Mouse (Mus musculus) embryonic facial prominence, embryonic 14.5 days (tissue): ENCODE results near the gene Ncf4. TPM values are rescaled to one million over a fixed set of nuclear protein-coding genes. Genes with fewer than 3 reads are reported as not detected.

Experiments
- ATAC-seq: fragments of 200-750 bp; cut with Nextera tagmentation; 2 replicates; pipeline ENCODE4 v1.8.0; 2017; ENCODE audit warnings: low read depth, moderate number of reproducible peaks, moderate TSS enrichment
- DNase-seq: peaks from one replicate; pipeline ENCODE4 v3.0.0-alpha.2; 2015; ENCODE audit warnings: low spot score
- H3K27ac ChIP-seq: fragments of 300-500 bp; sonication (generic); replicated peaks from 2 replicates; pipeline ENCODE4 v1.5.1; 2014; ENCODE audit warnings: low read depth, mild to moderate bottlenecking, low read length, moderate library complexity
- H3K27me3 ChIP-seq: fragments of 300-500 bp; sonication (generic); replicated peaks from 2 replicates; pipeline ENCODE4 v1.6.1; 2014; ENCODE audit warnings: low read length; ENCODE audit not compliant: control insufficient read depth, insufficient read depth
- H3K36me3 ChIP-seq: fragments of 300-500 bp; sonication (generic); 2 replicates; pipeline ENCODE4 v1.6.1; 2014; ENCODE audit warnings: low read length, mixed read lengths; ENCODE audit not compliant: control insufficient read depth, insufficient read depth
- H3K4me1 ChIP-seq: fragments of 300-500 bp; sonication (generic); 2 replicates; pipeline ENCODE4 v1.6.1; 2014; ENCODE audit warnings: antibody characterized with exemption, low read length; ENCODE audit not compliant: control insufficient read depth, insufficient read depth
- H3K4me2 ChIP-seq: fragments of 300-500 bp; sonication (generic); 2 replicates; pipeline ENCODE4 v1.6.1; 2014; ENCODE audit warnings: low read depth, mild to moderate bottlenecking, low read length, moderate library complexity, mixed read lengths
- H3K4me3 ChIP-seq: fragments of 300-500 bp; sonication (generic); 2 replicates; pipeline ENCODE4 v1.5.1; 2014; ENCODE audit warnings: low read depth, mild to moderate bottlenecking, low read length
- H3K9ac ChIP-seq: fragments of 300-500 bp; sonication (generic); 2 replicates; pipeline ENCODE4 v1.6.1; 2014; ENCODE audit warnings: low read depth, mild to moderate bottlenecking, low read length, moderate library complexity, mixed read lengths
- H3K9me3 ChIP-seq: fragments of 300-500 bp; sonication (generic); 2 replicates; pipeline ENCODE4 v1.6.1; 2016; ENCODE audit warnings: low read length; ENCODE audit not compliant: control insufficient read depth
- WGBS: fragments of 180-500 bp; shearing (Covaris S2); extraction: QIAGEN DNeasy Blood & Tissue Kit; methylation state at CpG from one replicate; pipeline ENCODE4 v1.1.7; 2014; 5-methylcytosine and 5-hydroxymethylcytosine counted together
- polyA plus RNA-seq: library from polyadenylated mRNA; unstranded; fragments of >200 nt; fragmentation: Nextera tagmentation; extraction: Ambion mirVana; gene quantifications from 2 replicates; pipeline ENCODE4 v1.2.1, GENCODE M21; 2014

Gene Ncf4
- polyA plus RNA-seq, 1 experiment from 2014 or later: 7.0 TPM

GRCm38 (mm10) chr15:78298558-78298957, 54.0 kb downstream of the Ncf4 start:
- no peak for ATAC-seq
- H3K4me3 ChIP-seq: no peak overlapping the region
- 60% methylated on average over 1 of the region's 1 CpGs for WGBS
- no peak overlapping the region for H3K27ac ChIP-seq
- H3K9ac ChIP-seq: no peak overlapping the region
- no peak for DNase-seq
- H3K9me3 ChIP-seq: no peaks in the 10 kb centered on the region
- H3K4me2 ChIP-seq: no peak overlapping the region
- H3K27me3 ChIP-seq: no peaks in the 10 kb centered on the region
- H3K4me1 ChIP-seq: no peaks in the 10 kb centered on the region
- no peaks in the 10 kb centered on the region for H3K36me3 ChIP-seq

GRCm38 (mm10) chr15:78299641-78300040, 55.0 kb downstream of the Ncf4 start:
- Histone ChIP-seq H3K4me1 (no peaks in the 10 kb centered on the region), H3K4me3 (no peak overlapping the region), H3K9me3 (no peaks in the 10 kb centered on the region), H3K4me2 (no peak overlapping the region), H3K27me3 (no peaks in the 10 kb centered on the region), H3K9ac (no peak overlapping the region), H3K27ac (no peak overlapping the region), H3K36me3 (no peaks in the 10 kb centered on the region)
- WGBS: 68% methylated on average over 3 of the region's 3 CpGs
- ATAC-seq: no peak
- no peak for DNase-seq

- H3K9ac ChIP-seq: no peak overlapping the region
- peak; percentile 5 for DNase-seq
- H3K27me3 ChIP-seq: no peaks in the 10 kb centered on the region
- no peaks in the 10 kb centered on the region for H3K4me1 ChIP-seq
- H3K4me2 ChIP-seq: no peak overlapping the region
- no peaks in the 10 kb centered on the region for H3K9me3 ChIP-seq
- no peak overlapping the region for H3K27ac ChIP-seq
- no peak overlapping the region for H3K4me3 ChIP-seq
- H3K36me3 ChIP-seq: no peaks in the 10 kb centered on the region
- no peak for ATAC-seq
These were observed 56.2 kb downstream of the Ncf4 start for GRCm38 (mm10) chr15:78300773-78301172.

GRCm38 (mm10) chr15:78302718-78303117, 58.1 kb downstream of the Ncf4 start:
- Histone ChIP-seq H3K27me3 (no peaks in the 10 kb centered on the region), H3K4me3 (no peak overlapping the region), H3K9ac (no peak overlapping the region), H3K4me1 (no peaks in the 10 kb centered on the region), H3K27ac (no peak overlapping the region), H3K4me2 (no peak overlapping the region), H3K9me3 (no peaks in the 10 kb centered on the region), H3K36me3 (no peaks in the 10 kb centered on the region)
- ATAC-seq (no peak), DNase-seq (no peak)
- WGBS: 96% methylated on average over 4 of the region's 4 CpGs

- WGBS: 84% methylated on average over 6 of the region's 6 CpGs
- no peaks in the 10 kb centered on the region for H3K9me3 ChIP-seq
These were observed 59.1 kb downstream of the Ncf4 start for GRCm38 (mm10) chr15:78303665-78304233.

GRCm38 (mm10) chr15:78305341-78305933, 60.8 kb downstream of the Ncf4 start, which contains the start of gene Csf2rb2:
Gene Csf2rb2, minus strand, starts transcription at chr15:78305721.
- WGBS: 81% methylated on average over 10 of the region's 10 CpGs
- Histone ChIP-seq H3K4me1 (no peaks in the 10 kb centered on the region), H3K9me3 (no peaks in the 10 kb centered on the region), H3K4me3 (no peak within 1 kb of the TSS), H3K4me2 (no peak within 1 kb of the TSS), H3K36me3 (no peaks in the 10 kb centered on the region), H3K27me3 (no peaks in the 10 kb centered on the region), H3K9ac (no peak within 1 kb of the TSS), H3K27ac (no peak within 1 kb of the TSS)
- DNase-seq (peak; percentile 6), ATAC-seq (no peak)

More at GRCm38 (mm10) chr15:78303665-78304233, 59.1 kb downstream of the Ncf4 start:
- DNase-seq: no peak
- H3K27me3 ChIP-seq: no peaks in the 10 kb centered on the region
- H3K27ac ChIP-seq: no peak overlapping the region
- no peak overlapping the region for H3K4me2 ChIP-seq
- H3K36me3 ChIP-seq: no peaks in the 10 kb centered on the region
- no peak for ATAC-seq
- no peak overlapping the region for H3K9ac ChIP-seq
- H3K4me1 ChIP-seq: no peaks in the 10 kb centered on the region
- no peak overlapping the region for H3K4me3 ChIP-seq

GRCm38 (mm10) chr15:78309865-78310264, 65.3 kb downstream of the Ncf4 start:
- H3K9me3 ChIP-seq: no peaks in the 10 kb centered on the region
- H3K27me3 ChIP-seq: no peaks in the 10 kb centered on the region
- H3K27ac ChIP-seq: no peak overlapping the region
- H3K4me1 ChIP-seq: no peaks in the 10 kb centered on the region
- H3K4me3 ChIP-seq: no peak overlapping the region
- DNase-seq (peak; percentile 22), ATAC-seq (no peak)
- H3K36me3 ChIP-seq: no peaks in the 10 kb centered on the region
- WGBS: 14% methylated on average over 5 of the region's 5 CpGs
- no peak overlapping the region for H3K9ac ChIP-seq
- H3K4me2 ChIP-seq: no peak overlapping the region

GRCm38 (mm10) chr15:78310971-78311370, 66.4 kb downstream of the Ncf4 start:
- H3K9me3 ChIP-seq: no peaks in the 10 kb centered on the region
- H3K4me1 ChIP-seq: no peaks in the 10 kb centered on the region
- H3K27ac ChIP-seq: no peak overlapping the region
- no peaks in the 10 kb centered on the region for H3K27me3 ChIP-seq
- no peak overlapping the region for H3K4me2 ChIP-seq
- no peak overlapping the region for H3K4me3 ChIP-seq
- no peaks in the 10 kb centered on the region for H3K36me3 ChIP-seq
- 74% methylated on average over 4 of the region's 4 CpGs for WGBS
- no peak overlapping the region for H3K9ac ChIP-seq
- no peak for DNase-seq
- ATAC-seq: no peak
